Mouse (Mus musculus) testis, adult 2 months (tissue): ENCODE measurements around the gene Kirrel3.

Experiments used
- CTCF ChIP-seq: fragments of 200-500 bp; IDR thresholded peaks from 2 replicates; pipeline ENCODE4 v1.5.1; 2012; ENCODE audit warnings: low read depth, mild to moderate bottlenecking, inconsistent platforms, low read length, moderate library complexity; ENCODE audit not compliant: control insufficient read depth, insufficient read depth, insufficient replicate concordance
- POLR2A ChIP-seq: fragments of 200-500 bp; IDR thresholded peaks from 2 replicates; pipeline ENCODE4 v1.6.1; 2012; ENCODE audit warnings: low read depth, mild to moderate bottlenecking, inconsistent platforms, low read length, moderate library complexity; ENCODE audit not compliant: control insufficient read depth

DNA sequence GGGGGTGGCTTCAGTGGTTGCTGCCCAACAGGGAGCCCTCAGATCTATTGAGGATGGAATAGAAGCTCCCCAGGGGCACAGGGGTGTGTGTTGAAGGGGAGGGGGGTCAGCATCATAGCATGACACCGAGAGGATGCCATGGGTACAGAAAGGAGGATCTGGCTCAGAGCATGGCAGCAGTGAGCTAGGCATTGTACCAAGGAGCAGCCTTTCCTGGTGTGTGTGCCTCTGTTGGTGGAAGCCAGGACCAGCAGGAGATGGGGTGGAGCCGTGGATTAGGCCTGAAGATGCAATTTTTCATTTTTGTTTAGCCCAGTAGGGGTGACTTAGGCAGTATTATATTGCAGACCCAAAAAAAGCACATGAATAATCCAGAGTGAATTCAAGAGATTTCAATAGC, 7.9 kb downstream of the Kirrel3 start:
- TF ChIP-seq CTCF (no peak), POLR2A (no peak)
